Mouse (Mus musculus) retina, postnatal 1 day (tissue): Measurements from ENCODE around the gene Ubald2.

Source experiments
- DNase-seq: peaks from one replicate; pipeline ENCODE4 v3.0.0-alpha.2; 2012

Gene Ubald2

GRCm38 (mm10) chr11:116434287-116434966 is 533 bp downstream of the Ubald2 start:
- peak; percentile 77 for DNase-seq

DNA sequence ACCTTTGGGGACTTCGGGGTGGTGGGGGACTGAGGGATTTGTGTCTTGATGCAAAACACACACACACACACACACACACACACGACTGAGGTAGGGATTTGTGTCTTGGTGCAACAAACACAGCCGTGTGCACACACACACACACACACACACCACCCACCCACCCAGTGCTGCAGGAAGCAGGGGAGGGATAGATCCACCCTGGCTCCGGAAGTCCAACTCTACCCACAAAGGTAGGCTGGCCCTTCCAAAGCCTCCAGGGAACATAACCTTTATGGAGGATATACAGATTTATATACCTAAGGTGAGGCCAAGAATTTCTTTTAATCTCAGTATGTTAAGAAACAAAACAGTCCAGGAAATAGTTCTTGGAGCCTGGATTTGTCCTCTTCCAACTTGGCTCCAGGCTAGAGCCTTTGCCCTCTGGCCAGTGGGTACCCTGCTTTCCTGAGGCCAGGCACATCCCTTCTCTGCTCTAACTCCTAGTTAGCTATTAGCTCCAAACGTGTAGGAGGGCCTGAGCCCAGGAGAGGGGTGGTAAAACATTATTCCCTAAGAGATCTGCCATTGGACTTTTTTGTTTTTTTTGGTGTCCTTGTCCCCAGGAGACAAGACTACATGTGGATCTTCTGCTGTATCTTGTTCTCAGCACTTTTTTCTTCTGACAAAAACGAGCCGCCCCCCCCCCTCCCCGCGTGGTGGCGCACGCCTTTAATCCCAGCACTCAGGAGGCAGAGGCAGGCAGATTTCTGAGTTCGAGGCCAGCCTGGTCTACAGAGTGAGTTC is 1.3 kb downstream of the Ubald2 start:
- no peak for DNase-seq

DNA sequence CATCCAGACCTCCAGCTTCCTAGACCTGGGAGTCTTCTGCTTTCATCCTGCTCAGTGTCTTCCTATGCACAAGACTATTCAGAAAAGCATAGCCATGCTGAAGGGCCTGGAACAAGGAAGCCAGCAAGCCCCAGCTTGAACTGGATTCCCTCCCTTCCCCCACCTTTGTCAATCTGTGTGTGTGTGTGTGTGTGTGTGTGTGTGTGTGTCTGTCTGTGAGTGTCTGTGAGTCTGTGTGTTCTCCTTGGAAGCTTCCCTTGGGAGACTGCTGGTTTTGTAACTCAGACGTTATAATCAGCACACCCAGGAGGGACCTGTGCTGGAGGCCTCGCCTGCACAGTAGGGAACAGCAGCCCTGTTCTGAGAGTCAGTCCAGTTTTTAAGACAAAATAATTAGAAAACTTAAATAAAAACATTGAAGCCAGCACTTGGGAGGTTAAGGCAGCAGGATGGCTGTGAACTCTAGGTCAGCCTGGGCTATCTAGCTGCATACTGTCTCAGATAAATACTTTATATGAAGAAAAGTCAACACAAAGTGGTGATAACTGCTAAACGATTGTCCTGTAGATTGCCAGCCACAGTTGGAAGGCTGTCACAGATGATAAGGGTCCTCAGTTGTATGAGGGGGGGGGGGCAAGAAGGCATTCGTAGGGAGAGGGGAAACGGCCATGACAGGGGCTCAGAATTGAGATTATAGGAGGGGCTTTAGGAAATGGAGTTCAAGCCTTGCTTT is 2.3 kb downstream of the Ubald2 start:
- DNase-seq, result no peak

DNA sequence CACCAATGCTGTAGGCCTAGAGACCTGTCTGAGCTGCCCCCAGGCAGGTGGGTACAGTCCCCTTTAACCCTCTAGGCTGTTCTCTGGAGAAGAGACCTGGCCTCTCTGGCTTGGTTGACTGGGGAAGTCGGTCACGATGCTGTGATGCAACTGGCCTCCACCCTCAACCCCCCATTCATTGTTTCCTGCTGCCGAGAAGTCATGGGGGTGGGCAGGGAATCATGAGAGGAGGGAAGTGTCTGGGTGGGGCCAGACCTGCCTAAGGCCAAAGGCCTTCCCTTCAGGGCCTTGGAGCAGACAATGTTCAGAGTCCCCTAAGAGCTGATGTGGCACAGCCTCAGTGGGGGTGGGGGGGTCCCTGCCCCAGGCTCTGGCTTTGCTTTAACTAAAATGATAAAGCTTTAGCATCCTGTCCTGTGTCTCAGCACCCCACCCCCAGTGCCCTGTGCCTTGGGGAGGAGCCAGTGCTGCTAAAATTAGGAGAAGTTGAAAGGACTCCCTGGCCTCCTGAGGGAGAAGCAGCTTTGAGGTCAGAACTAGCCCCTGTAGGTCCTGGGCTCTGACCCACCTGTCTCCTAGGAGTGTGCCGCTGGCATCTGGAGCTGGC is 2.9 kb downstream of the Ubald2 start:
- no peak for DNase-seq

- DNase-seq, result no peak
Measured at GRCm38 (mm10) chr11:116437541-116437940, 3.6 kb downstream of the Ubald2 start.

DNA sequence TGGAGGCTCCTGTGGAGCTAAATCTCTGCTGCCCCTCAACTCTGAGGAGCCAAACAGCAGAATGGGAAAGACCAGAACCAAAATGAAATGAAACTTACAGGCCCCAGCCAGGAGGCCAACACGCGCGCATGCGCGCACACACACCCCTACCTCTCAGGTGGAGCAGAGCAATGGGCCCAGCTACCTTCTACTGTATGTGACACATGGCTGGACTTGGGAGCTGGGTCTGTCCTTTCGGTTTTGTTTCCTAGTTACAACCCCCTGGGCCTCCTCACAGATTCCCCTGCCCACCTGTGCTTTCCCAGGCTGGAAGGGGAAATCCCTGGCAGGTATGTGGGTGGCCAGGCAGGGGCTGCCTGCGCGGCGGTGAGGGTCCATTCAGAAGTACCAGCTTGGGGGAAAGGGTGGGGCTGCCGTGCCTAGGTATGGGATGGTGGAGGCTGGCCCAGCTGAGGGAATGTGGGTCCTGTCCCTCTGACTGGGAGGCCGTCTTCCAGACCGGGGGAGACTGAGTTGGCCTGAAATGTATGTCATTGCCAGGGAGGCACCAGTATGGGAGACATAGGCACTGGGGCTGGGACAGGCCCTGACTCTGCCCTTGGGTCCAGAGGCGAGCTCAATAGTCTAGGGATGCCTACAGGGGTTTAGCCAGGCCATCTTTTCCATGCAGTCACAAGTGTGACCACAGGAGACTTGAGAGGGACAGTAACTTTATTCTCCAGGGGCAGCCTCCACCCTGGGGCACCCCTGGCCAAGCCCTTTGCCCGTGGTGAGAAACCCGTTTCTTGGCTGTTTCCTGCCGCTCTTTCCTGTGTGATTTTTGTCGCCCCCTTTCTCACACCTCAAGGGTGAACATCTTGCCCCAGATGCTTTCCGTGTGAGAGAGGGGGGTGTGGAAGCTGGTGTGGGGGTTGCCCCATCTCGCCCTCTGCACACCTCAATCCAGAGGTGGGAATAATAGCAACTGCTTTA is 5.7 kb downstream of the Ubald2 start:
- no peak for DNase-seq

GRCm38 (mm10) chr11:116440408-116441068 is 6.6 kb downstream of the Ubald2 start:
- DNase-seq, result no peak

DNA sequence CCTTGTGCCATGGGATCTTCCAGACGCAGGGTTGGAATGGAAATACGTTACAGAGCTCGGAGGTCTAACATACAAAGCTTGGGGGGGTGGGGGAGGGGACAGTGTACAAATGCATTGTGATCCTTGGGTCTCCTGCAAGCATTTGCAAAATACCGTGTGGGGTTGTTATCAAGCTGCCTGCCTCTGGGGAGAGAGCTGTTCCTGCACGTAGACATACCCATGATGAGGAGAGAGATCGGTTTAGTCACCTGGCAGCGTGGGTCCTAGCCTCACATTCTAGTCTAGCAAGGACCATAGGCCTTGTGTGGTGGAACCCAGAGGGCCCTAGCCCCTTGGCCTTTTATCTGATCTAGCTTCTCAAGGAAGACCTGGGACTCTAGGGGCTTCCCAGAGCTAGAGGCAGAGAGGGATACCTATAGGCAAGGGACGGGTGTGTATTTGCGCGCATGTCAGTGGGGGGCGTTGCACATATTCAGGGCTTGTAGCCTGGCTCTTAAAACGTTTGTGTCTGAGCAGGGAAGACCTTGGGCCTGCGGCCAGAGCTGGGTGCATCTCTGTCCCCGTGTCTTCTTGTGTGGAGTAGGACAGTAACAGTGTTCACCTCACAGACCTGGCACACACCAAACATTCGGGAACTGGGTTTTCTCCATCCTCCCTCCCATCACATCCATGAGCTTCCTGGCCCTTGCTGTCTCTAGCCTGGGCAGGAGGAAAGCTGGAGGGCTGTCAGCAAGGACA is 8.4 kb downstream of the Ubald2 start:
- no peak for DNase-seq

DNA sequence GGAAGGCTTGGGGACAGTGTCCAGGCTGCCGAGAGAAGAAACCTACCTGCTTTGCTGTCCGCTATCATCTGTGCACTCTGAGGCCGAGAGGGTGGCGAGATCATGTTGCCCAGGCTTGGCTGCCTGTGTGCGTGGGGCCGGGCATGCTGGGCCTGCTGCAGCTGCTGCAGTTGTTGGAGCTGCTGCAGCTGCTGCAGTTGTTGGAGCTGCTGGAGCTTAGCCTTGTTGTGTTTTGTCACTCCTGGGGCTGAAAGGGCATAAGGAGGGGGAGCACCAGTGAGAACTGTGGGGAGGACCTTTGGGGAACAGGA is 8.9 kb downstream of the Ubald2 start:
- DNase-seq, result no peak

GRCm38 (mm10) chr11:116443311-116443710 is 9.4 kb downstream of the Ubald2 start:
- no peak for DNase-seq

DNA sequence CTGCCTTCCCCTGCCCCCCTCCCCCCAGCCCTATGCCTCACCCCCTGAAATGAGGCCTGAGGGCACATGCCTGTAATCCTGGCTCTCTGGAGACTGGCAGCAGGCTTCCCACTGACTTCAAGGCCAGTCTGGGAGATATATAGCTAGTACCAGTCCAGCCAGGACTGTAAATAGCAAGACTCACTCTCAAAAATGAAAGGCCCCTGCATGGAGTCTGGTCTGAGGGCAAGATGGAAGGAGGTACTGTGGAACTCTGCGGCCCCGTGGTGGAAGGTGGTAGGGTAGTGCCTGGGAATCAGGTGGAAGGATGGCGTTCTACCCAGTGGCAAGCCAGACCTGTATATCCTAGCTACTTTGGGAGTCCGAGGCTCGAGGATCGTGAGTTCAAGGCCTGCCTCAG is 10.0 kb downstream of the Ubald2 start:
- DNase-seq, result no peak

DNA sequence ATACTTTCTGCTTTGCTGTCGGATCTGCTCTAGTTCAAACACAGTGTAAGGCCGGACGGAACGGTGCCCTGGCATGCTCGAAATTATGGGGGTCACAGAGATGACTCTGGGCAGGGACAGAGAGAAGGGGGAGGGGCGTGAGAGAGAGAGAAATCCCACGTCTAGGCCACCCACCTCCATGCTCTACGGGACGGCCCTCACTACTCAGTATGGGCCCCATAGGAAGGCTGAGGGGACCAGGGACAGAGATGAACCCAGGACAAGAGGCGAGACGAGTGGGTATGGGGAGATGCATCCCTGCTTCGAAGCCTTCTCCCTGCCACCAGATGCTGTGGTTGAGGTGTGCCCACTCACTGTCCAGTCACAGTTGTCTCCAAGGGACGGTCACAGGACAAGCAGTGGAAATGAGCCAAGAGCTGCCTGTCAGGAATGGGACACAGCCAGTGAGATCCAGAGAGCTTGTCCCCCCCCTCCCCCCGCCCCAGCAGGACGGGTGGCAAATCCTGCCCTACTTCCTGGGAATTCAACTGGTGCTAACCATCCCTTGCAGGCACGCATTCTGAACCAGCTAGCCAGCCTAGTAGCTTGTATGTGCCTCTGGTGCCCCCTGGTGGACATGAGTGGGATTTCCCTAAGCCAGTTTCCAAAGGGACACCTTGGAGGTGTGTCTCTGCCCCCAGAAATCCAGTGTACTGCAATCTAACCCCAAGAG is 11.9 kb downstream of the Ubald2 start:
- peak; percentile 95 for DNase-seq

DNA sequence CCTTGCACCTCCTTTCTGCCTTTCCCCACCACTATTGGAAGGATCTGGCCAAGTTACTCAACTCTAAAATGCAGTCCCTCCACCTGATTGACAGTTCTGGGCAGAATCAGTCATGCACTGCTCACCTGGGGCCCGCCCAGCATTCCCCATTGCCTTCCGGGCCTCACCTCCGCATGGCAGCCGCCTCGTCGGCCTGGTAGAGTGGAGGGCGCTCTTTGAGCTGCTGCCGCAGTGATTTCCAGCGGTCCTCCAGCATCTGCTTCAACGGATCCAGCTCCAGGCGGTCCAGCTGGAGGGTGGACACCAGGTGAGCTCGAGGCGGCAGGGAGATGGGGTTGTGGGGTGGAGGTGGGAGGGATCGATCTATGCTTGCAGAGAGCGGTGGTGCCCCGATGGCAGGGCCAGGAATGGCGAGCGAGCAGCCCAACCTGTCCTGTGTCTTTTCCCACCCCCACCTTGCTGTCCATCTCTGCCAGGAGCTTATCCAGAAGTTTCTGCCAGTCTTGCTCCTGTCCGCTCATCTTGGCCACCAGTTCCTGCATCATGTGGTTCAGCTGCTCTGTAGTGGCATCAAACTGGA is 12.5 kb downstream of the Ubald2 start:
- DNase-seq, result no peak

GRCm38 (mm10) chr11:116447822-116448221 is 13.9 kb downstream of the Ubald2 start:
- DNase-seq, result no peak

GRCm38 (mm10) chr11:116449341-116449740 is 15.4 kb downstream of the Ubald2 start:
- no peak for DNase-seq

DNA sequence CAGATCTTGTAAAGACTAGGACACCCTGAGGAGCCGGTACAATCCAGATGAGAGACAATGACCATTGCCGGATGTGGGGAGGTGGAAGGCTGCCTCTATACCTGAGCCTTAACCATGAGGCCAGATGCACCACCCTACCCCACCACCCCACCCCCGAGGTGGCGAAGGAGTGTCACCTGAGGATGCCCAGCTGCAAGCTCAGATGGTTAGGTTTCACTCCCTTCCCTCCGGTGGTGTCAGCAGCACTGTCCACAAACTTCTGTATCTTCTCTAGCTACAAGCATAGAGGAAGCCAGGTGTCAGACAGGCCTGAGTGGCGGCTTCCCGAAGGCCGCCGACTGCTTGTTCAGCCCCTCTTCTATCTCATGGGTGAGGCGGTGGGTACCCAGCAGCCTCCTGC is 20.0 kb downstream of the Ubald2 start:
- no peak for DNase-seq

DNA sequence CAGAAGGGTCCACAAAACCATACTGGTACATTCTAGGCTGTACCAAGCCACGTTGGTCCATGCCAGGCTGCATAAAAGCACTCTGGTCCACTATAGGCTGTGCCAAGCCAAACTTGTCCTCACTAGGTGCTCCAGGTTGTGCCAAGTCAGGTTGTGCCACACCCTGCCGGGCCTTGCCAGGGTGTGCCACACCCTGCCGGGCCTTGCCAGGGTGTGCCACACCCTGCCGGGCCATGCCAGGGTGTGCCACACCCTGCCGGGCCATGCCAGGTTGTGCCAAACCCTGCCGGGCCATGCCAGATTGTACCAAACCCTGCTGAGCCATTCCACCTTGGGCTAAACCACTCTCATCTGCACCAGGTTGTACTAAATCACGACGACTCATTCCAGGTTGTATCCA is 22.3 kb downstream of the Ubald2 start:
- DNase-seq, result no peak

GRCm38 (mm10) chr11:116459786-116460185 is 25.9 kb downstream of the Ubald2 start:
- DNase-seq, result no peak

- no peak for DNase-seq
Measured at GRCm38 (mm10) chr11:116463338-116463737, 29.4 kb downstream of the Ubald2 start.

GRCm38 (mm10) chr11:116463833-116464232 is 29.9 kb downstream of the Ubald2 start:
- DNase-seq, result peak; percentile 91
